Mouse (Mus musculus): Measurements from ENCODE around the gene Mrgpre.

Mrgpre gene

DNA sequence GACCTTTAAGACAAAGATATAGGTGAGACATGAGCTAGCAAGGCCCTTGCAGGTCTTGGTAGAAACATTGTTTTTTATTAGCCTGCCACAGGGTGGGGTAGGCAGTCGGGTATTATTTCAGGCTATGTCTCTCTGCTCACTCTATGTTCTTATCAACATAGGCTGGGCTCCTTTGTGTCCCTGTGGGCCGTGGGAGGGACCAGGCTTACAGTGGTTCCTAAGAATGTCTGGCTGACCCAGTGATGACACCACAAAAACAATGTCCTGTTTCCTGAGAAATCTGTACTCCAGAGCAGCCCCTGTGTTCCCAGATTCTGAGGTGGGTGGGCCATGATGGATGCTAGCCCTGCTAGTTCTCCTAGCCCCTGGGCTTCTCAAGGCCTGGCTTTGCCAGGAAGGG, 6.9 kb downstream of the Mrgpre start:
- DNase-seq (ENCODE audit: low spot score in 2 of 2) = no peak

DNA sequence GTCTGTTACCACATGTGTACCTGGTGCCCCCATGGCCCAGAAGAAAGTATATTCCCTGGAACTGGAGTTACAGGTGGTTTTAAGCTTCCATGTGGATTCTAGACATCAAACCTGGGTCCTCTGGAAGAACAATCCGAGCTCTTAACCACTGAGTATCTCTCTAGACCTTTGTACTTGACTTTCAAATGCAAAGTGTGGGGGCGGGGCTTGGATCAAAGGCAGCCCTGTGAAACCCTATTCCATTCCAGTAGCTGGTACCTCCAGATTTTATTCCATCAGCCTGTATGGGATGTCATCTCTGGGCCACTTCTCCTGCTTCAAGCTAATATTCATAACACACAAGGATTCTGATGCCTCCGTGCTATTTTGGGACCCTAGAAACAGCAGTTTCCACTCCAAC, 8.2 kb downstream of the Mrgpre start:
- no peak for DNase-seq (ENCODE audit: low spot score in 2 of 2)

DNA sequence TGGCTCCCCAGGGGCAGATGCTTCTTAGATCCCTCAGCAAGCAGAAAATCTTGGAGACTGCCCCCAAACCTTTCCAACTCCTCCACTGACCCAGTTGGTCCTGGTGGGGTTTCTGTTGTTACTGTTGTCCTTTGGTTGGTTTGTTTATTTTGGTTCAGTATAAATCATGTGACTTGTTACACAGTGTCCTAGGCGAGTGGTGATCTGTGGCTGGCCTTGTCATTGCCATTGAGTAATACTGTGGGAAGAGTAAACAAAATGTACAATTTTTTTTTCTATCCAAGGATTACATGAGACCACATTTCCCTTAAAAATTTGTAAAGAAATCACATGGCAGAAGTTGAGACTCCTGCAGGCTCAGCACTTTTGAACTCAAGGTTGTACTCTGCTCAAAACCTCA, 14.8 kb downstream of the Mrgpre start:
- DNase-seq (ENCODE audit: low spot score in 2 of 2) = no peak

DNA sequence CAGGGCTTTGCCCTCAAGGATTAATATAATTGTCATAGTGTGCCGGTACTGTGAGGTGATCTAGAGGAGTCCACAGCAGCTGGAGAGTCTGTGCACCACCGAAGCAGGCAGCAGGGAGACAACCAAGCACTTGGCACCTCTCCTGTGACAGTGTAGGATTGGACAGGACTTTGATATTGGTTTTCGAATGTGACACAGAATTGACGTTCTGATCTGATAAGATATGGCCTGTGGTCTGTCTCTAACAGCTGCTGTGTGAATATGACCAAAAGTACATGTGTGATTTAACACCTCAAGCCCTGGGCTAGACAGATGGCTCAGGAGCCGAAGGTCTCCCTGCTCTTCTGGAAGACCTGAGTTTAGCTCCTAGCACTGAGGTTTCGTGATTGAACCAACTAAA, 16.0 kb downstream of the Mrgpre start:
- DNase-seq (ENCODE audit: low spot score in 2 of 2) = no peak

DNA sequence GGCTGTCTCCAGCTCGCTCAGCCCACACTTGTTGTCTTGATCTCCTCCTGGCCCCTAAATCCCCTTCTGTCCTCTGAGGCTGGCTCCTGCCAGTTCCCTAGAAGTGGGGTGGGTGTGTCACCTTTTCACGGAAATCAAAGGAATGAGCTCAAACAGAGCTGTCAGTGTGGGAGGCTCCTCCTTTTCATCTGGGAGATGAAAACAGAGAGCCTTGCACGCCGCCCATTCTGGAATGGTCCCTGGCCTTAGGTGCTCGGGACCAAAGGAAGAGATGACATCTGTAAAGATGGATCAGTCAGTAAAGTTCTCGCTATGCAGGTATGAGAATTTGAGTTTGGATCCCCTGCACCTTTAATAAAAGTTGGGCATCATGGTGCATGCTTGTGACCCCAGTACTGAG, 17.4 kb downstream of the Mrgpre start, which contains the start of gene Mrgprg:
Mrgprg (minus strand) TSS at position 101 of the 400 bp plus-strand sequence.
- no peak for DNase-seq (ENCODE audit: low spot score in 2 of 2)

DNA sequence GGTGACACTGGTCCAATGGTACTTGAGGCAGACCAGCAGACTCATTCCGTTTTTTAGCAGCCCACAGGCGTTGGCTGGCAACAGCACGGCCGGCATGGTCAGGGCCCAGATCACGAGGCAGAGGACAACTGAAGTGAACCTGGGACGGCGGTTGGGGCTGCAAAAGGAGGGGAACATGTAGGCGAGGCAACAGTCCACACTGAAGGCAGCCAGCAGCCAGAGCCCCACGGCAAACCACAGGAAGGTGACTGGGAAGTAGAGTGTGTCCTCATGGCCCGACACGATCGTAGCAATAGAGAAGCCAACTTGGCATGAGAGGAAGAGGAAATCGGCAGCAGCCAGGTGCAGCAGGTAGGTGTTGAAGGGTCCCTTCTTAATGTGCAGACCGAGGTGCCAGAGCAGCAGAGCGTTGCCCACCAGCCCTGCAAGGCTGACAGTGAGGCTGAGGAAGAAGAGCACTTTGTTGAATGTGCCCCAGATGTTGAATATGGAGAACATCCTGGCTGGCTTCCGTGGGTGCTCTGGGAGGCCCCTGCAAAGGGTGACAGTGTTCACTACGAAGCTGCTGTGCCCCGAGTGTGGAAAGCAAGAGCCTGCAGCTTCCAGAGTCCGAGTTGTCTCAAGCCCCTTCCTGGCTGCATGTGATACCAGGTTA, 19.3 kb downstream of the Mrgpre start:
- DNase-seq (ENCODE audit: low spot score in 2 of 2) = no peak

DNA sequence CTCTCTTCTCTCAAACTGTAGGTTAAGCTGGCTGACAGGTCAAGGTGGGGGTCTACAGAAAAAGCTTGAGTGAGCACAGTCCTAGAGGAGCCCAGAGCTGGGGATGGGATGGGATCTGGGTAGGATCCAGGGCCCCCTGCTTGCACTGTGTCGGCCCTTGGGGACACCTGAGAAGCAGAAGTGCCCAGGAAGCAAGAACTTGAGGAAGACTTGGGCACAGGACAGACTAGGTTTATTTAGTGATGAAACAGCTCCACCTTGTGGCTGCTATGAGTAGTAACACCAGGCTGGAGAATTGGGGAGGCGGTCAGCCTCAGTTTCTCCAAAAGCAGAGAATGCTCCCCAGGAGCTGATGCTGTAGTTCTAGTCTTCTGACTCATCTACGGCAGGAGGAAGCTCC, 20.5 kb downstream of the Mrgpre start:
- no peak for DNase-seq (ENCODE audit: low spot score in 2 of 2)

DNA sequence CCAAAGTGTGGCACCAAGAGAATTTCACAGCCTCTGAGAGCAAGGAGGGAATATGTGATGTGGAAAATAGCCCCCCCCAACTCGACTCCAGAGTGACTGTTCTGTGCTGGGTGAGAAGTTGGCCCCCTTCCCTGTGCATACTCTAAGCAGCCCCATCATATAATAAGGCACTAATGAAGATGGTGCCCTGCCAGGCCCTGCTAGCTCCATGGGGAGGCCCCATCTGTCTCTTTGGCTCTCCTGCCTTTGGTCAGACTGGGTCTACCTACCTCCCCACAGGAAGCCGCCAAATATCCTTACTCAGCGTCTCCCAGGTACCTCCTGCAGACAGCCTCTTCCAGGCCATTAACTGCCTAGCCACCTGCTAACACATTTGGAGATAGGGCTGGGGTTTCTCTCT, 25.3 kb downstream of the Mrgpre start:
- no peak for DNase-seq (ENCODE audit: low spot score in 2 of 2)

DNA sequence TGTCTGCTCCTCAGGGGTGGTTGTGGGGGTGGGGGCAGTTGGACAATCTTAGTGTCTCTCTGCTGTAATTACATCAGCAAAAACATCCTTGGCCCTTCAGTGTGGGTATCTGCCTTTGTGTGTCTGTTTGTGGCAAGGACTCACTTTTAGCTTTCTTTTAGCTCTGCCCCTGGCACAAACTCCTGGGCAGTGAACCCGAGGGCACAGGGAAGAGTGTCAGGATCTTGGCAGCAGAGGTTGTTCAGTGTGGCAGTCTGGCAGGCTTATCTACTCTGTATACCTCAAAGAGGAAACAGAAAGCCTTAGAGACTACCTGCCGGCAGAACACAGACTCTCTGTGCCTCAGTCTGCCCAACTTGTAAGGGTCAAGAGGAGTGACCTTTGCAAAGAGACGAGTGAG, 26.6 kb downstream of the Mrgpre start:
- no peak for DNase-seq (ENCODE audit: low spot score in 2 of 2)

DNA sequence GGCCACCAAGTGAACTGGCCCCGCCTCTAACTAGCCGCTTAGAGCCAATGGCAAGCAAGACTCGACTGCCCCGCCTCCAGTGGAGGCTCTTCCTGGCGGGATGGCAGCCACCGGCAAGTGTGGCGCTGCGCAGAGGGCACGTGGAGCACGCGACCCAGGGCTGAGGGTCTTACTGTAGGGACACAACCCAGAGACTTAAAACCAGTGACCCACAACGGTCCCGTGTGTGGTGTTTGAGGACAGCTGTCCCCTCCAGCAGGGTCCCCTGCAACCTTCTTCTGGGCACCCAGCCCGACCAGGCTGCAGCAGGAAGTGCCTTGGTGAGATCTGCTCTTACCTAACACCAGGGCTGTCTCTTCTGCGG, 27.3 kb downstream of the Mrgpre start:
- DNase-seq (ENCODE audit: low spot score in 2 of 2) = peak; percentile 60 to 62

DNA sequence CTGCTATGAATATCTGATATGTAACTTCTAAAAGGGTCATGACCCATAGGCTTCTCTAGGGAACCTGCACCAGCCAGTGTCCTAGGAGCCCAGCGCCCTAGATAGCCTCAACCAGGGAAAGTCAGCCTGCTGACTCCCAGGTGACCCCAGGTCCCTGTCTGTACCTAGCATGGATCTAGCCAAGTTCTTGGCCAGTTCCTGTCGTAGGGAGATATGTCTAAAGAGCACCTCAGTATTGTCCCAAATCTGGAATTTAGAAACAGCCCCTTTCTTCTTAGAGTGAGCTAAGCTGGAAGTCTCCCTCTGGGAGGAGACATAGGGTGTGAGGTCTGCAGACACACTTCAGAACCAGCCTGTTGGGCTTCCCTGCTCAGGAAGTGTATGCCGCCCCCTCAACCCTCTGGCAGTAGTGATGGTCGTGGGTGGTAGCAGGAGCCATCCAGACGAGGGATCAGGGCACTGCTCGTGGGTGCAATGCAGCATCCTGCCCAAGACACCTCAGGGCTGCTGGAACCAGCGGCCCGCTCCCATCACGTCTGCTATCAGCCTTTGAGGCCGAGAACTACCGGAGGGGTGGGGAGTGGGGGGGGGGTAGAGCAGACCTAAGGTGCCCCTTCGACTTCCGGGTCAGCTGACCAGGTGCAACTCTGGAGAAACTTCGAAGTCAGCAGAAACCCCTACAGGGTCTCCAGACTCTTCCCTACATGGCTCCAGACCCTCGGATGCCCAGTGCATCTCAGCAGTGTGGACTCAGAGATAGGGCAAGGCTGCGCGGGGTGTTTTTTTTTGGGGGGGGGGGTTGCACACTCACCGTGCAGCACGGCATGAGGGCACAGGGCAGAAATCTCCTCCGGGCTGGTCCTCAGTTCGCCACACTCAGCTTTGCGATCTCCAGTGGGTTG, 27.9 kb downstream of the Mrgpre start, which contains the start of gene Osbpl5:
Osbpl5 (minus strand) TSS at position 861 of the 902 bp plus-strand sequence.
- peak; percentile 49 to 63 for DNase-seq (ENCODE audit: low spot score in 2 of 2)

DNA sequence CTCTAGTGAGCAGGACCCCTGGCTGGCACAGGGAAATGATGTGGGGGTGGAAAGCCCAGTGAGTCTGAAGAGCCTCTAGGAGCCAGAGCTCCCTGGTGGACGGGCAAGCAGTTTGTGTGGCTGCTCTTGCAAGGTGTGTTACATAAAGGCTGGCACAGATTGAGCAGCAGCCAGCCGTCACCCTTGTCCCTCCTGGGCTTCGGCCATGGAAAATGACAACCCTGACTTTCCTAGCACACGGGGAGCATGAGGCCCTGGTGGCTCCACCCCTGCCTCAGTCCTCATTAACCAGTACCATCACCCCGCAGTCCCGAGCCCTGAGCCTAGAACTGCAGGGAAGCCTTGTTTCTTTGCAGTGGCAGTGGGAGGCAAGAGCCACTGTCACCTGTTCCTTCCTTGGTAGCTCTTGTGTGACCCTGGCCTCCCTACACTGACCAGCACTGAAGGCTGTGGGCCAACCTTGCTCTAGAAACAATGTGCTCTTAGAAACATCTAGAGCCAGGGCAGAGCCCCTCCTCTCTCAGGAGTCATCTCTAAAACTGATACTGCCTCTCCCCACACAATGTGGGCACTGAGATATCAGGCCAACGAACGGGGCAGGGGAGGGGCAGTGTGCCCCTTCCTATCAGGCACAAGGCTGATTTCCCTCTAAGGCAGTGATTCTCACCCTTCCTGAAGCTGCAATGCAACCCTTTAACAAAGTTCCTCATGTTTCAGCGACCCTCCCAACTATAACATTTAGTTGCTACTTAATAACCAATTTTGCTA, 28.8 kb downstream of the Mrgpre start:
- no peak for DNase-seq (ENCODE audit: low spot score in 2 of 2)

DNA sequence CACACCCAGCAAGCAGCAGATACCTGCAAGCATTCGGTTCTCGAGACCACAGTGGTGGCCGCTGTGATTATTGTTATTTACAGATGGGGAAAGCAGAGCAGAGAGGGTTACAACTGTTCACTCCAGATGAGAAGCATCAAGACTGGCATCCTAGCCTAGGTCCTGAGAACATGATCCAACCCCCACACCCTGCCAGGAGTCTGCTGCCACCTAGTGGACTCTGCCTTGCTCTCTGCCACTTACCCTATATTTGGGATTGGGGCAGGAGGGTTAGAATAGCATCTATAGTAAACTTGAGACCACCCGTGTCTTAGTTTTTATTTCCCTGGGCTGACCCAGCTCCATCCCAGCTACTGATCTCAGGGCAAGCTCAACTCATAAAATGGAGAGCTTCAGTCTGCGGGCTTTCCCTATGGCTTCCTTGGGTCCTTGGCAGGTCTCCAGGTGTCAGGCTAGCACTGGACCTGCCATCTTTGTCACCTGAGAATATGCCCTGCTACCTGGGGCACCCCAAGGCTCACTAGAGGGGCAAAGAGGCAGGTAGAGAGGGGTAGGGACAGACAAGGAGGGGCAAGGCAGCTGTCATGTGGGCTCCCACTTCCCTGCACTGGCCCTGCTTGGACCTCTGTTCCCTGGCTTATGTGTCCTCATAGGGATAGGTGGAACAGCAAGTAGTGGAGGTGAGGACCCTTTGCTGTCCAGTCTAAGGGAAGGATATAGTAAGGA, 30.1 kb downstream of the Mrgpre start:
- peak; percentile 45 to 52 for DNase-seq (ENCODE audit: low spot score in 2 of 2)

DNA sequence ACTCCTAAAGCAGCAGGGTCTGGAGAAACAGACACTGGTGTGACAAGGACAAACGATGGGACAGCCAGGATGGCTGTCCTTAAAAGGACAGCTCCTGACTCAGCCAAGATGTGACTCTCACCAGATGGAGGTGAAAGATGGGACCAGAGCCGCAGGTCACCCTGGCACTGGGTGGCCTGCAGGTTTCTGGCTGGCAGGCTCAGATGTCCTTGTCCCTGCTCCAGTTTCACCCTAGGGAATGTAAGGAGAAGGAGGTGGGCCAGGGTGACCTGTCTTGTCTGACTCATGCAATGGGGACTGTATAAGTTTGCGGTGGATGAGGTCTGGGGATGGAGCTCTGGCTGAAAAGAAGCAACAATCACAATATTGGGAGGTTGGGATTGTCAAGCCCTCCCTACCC, 31.7 kb downstream of the Mrgpre start:
- DNase-seq (ENCODE audit: low spot score in 2 of 2) = no peak

DNA sequence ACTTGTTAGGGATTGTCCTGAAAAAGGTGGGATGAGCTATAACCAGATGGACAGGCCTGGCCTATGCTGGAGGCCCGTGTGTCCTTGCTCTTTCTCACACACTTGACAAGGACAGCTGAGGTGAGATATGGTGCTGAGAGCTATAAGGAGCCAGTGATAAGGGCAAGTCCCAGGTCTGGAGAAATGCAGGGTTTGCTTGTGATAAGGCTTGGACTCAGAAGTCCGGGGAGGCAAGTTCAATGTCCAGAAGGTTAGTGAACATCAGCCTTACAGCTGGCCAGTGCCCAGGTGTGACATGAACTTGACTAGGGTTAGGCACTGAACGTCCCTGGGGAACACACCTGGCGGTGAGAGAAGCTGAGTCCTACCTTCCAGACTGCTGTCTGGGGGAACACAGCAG, 32.2 kb downstream of the Mrgpre start:
- no peak for DNase-seq (ENCODE audit: low spot score in 2 of 2)

DNA sequence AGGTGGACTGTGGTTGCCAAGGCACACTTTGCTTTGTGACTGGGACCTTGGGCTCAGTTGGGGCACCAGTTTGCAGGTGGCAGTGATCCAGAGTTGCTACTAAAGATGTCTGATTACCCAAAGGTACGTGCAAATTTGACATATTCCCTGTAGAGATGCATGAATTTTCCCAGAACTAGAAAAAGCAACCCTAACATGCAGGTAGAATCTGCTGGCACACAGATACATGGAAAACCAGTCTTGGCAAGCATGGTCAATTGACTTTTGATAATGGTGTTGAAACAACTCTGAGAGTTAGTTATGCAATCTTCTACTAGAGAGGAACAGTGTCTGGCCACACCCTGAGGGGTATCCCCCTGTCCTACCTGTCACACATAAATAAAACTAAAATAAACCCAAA, 32.9 kb downstream of the Mrgpre start:
- no peak for DNase-seq (ENCODE audit: low spot score in 2 of 2)

DNA sequence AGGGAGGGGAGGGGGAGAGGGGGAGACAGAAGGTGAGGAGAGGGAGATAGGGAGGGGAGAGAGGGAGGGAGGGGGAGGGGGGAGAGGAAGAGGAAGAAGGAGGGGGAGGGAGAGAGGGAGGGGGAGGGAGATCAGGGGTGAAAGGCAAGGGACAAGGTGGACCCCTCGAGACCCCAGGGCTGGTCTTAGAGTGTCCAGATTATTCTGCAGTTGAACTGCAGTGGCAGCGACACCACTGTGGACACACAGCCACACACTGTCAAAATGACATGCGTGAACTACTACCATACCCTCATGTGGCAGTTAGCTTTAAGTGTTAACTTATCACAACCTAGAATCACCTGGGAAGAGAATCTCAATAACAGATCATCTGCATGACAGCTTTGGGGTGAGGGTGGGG, 35.3 kb downstream of the Mrgpre start:
- no peak for DNase-seq (ENCODE audit: low spot score in 2 of 2)

DNA sequence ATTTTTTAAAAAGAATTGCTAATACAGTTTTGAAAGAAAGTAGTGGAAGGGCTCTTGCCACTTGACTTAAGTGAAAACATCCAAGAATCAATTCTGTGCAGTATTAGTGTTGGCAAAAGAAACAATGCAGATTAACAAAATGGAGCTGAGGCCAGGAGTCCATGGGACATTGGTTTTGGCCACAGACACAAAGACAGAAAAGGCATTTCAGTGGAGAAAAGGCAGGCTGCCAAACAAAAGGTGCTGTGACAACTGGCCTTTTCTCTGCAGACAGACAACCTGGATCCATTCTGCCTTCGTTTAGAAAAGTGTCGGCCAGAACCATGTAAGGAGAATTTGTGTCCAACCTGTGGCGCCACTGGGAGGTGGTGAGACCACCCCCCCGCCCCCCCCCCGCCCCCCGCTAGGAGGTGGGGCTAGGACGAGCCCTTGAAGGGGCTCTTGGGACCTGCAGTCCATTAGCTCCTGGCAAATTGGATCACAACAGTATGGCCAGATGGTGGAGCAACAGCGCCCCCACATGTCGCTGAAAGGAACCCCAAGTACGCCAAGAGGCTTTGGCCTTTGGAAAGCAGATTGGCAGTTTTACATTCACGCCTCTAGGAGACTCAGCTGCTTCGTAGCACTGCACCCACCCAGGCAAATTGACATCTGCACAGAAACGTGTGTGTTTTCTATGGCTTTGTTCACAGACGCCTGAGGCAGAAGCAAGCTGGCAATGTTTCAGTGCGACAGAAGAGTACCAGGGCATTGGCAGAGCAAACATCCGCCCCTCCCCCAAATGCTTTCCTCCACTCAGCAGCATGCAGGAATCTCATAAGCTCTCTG, 36.0 kb downstream of the Mrgpre start:
- DNase-seq (ENCODE audit: low spot score in 2 of 2) = peak; percentile 86 to 94

DNA sequence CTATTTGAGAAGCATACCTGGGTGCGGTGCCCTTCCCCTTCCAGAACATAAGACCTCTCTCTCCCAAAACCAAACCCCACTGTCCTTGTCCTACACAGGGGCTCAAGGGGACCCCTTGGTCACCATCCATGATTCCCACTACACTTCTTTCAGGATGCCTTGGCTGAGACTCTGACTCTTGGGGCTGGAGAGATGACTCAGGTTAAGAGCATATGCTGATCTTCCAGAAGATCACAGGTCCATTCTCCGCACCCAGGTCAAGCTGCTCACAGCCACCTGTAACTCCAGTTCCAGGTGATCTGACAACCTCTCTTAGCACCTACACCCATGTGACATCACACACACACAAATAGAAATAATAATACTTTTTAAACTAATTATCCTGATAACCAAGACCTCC, 43.6 kb downstream of the Mrgpre start:
- DNase-seq (ENCODE audit: low spot score in 2 of 2) = no peak

DNA sequence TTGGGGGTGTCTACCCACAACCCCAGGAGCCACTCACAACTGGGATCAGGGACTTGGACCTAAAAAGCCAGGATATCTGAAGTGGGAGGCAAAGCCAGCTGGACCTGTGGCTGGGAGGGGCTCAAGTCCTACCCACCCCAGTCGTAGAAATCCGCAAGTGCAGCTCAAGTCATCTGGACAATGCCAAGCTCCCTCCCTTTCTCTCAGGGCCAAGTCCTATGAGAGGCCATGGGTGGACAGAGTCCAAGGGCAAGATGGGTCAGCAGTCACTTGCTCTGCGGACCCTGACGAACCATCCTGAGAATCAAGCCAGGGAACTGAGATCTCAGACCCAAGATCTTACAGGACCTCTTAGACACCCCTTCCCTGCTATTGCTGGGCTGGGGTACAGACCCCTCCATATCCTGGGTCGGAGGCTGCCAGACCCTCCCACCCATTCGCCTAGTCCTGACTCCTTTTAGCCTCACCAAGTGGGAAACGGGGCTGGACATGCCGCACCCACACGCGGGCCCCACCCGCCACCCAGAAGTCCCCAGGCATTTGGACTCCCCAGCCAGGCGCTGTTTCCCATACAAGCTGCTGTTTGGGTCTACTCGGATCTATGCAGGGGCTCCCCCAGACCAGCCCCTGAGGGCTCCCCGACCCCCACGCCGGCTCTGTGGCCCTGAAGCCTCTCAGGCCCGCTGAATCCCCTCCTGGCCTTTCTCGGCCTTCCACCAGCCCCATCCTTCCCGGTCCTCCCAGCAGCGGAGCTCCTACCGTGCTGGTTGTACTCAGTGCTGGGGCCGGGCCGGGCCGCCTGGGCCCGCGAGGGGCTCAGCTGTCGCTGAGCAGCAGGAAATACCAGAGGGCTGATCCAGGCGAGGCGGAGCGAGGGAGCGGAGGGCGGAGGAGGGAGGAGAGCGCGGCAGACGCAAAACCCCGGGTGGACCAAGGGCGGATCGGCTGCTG, 44.5 kb downstream of the Mrgpre start:
- peak; percentile 75 to 77 for DNase-seq (ENCODE audit: low spot score in 2 of 2)

Measured in frontal cortex, postnatal 36 days (tissue).